Mouse (Mus musculus): ENCODE measurements at regions not wholly inside any gene's neighbourhood (a gene's known extent, or its start where the extent isn't known, plus 50 kb on each side); places are given as distances from the start of the nearest gene placed in this dataset.

DNA sequence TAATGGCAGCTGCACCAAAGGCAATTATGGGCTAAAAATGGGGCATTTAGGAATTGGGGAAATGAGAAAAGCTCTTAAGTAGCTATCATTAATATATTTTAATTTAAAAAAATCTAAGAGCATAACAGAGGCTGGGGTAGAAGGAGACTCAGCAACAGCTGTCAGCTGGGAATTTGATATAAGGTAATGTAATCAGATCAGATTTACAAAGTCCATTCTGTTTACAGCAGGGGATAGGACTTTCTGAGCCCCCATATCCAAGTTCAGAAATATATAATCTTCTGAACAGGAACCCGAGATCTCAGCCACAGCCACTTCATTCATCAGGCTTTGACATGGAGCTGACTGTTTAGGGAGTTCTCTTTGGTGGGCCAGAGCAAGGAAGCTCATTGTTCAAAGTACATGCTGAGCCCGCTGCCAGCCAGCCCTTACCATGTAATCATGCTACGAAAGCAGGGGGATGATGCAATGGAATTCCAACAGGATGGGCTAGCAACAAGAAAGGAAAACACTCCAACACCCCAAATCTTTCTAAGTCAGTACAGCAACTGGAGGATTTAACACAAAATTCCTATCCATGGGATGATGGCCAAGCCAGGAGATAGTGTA, 157.9 kb downstream of the Gsdmc2 start:
- no peak for TF ChIP-seq GATA4 (IDR thresholded peaks at IDR 0.05; ENCODE audit: insufficient replicate concordance, low read length)

GRCm38 (mm10) chr15:63679984-63680925, 164.7 kb downstream of the Gsdmc2 start:
- TF ChIP-seq GATA4 (IDR thresholded peaks at IDR 0.05; ENCODE audit: insufficient replicate concordance, low read length): no peak

- no peak for TF ChIP-seq GATA4 (IDR thresholded peaks at IDR 0.05; ENCODE audit: insufficient replicate concordance, low read length)
These were observed 166.1 kb downstream of the Gsdmc2 start for GRCm38 (mm10) chr15:63678921-63679320.

DNA sequence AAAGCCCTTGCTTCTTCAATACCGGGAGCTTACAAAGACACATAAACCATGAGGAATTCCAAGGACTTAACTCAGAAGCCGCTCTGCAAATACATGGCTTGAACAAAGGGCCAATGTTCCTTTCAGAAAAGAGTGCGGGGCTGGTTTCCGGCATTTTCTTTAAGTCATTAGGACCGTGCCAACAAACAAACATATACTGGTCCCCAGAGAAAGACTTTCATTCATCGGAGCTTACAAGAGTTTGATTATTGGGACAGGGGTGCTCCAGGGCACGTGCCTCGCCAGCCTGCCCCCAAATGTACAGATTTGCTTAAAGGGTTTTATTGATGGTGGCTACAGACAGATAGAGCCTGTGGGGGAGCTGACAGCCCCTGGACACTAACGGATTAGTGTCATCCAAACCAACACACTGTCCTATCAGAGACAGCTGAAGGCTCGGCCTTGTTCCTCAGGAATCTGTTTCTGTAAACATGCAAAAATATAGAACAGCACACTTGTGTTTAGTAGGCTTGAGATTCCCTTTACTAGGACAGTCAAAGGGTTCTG, 169.4 kb downstream of the Gsdmc2 start:
- TF ChIP-seq GATA4 (IDR thresholded peaks at IDR 0.05; ENCODE audit: insufficient replicate concordance, low read length): no peak

- no peak for TF ChIP-seq GATA4 (IDR thresholded peaks at IDR 0.05; ENCODE audit: insufficient replicate concordance, low read length)
These were observed 170.6 kb downstream of the Gsdmc2 start for GRCm38 (mm10) chr15:63674404-63674803.

GRCm38 (mm10) chr15:63671081-63671480, 173.9 kb downstream of the Gsdmc2 start:
- no peak for TF ChIP-seq GATA4 (IDR thresholded peaks at IDR 0.05; ENCODE audit: insufficient replicate concordance, low read length)

GRCm38 (mm10) chr15:63670561-63670960, 174.4 kb downstream of the Gsdmc2 start:
- TF ChIP-seq GATA4 (IDR thresholded peaks at IDR 0.05; ENCODE audit: insufficient replicate concordance, low read length): no peak

DNA sequence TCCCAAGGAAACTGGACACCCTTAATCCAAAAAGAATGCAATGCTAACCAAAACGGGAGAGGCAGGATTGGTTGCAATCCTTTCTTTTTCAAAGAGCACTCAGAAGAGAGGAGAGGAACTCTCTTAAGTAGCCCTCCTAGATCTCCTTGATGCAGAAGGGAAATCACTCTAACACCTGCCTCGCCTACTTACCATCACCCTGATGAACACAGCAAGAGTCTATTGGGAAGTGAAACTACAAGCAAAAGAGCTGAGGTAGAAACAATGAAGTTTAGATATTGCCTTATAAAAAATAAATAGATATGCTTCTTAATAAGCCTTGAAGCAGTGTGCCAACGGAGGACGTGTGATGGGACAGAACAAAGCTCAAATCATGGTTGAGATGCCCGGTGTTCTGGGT, 177.4 kb downstream of the Gsdmc2 start:
- no peak for TF ChIP-seq GATA4 (IDR thresholded peaks at IDR 0.05; ENCODE audit: insufficient replicate concordance, low read length)

DNA sequence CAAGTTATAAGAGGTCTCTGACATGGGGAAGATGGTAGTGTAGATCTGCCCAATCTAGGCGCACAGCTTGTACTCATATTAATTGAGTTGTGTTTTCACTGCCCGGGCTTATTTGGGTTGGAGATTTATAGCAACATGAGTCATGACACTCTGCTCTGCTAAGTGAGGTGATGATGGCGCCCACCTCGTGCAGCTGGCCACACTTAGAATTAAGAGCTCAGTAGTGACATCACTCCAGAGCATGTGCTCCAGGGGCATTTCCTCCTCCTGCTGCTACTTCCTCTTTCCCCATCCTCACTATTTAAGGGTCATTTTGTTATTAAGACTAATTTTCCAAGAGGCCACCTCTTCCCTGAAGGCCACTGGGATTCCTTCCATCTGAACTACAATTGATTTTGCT, 179.5 kb downstream of the Gsdmc2 start:
- TF ChIP-seq GATA4 (IDR thresholded peaks at IDR 0.05; ENCODE audit: insufficient replicate concordance, low read length): no peak

GRCm38 (mm10) chr15:63664877-63665276, 180.1 kb downstream of the Gsdmc2 start:
- TF ChIP-seq GATA4 (IDR thresholded peaks at IDR 0.05; ENCODE audit: insufficient replicate concordance, low read length): no peak

- no peak for TF ChIP-seq GATA4 (IDR thresholded peaks at IDR 0.05; ENCODE audit: insufficient replicate concordance, low read length)
These were observed 182.8 kb downstream of the Gsdmc2 start for GRCm38 (mm10) chr15:63662183-63662582.

- TF ChIP-seq GATA4 (IDR thresholded peaks at IDR 0.05; ENCODE audit: insufficient replicate concordance, low read length): no peak
These were observed 186.9 kb downstream of the Gsdmc2 start for GRCm38 (mm10) chr15:63658031-63658521.

DNA sequence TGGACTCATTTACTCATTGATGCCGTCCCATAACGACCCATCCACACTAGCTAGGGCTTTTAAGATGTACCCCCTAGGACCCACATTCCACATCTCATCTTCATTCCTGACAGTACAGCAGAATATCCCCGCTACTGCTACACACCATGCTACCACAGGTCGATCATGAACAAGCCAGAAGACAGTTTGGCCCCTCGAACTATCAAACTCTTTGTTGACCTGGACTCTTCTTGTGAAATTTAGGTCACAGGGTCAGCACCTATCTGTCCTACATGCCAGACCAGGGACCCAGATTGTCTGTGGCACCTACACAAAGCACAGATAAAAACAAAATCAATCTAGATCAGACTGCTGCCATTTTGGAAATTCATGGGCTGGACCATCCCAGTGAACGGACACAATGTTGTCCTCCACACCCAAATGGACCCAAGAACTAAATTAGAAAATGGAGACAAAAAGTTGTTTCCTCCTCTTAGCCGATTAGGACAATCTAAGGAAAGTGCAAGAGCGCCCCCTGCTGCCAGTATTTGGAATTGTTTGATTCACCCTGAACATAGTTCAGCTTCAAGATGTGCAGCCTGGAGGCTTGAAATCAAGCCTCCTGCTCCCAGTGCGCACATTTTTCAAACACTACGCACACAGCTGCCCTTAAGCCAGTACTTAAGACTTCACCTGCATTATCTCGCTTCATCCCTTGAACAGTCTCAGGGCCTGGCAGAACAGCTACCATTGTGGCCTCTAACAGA, 192.6 kb downstream of the Gsdmc2 start:
- TF ChIP-seq GATA4 (IDR thresholded peaks at IDR 0.05; ENCODE audit: insufficient replicate concordance, low read length): 0 out of 2 replicates have a peak, but pooled peaks have one; percentile 12

- no peak for TF ChIP-seq GATA4 (IDR thresholded peaks at IDR 0.05; ENCODE audit: insufficient replicate concordance, low read length)
These were observed 193.9 kb downstream of the Gsdmc2 start for GRCm38 (mm10) chr15:63651120-63651519.
